Mouse (Mus musculus) erythroblast, adult 5-6 weeks (primary cell): ENCODE results near the gene Fam149a. TPM values are rescaled to one million over a fixed set of nuclear protein-coding genes. Genes with fewer than 3 reads are reported as not detected.

Source experiments
- ATAC-seq: replicated peaks from 2 replicates; pipeline ENCODE4 v1.8.0; 2016; ENCODE audit warnings: moderate number of reproducible peaks, mild to moderate bottlenecking, moderate TSS enrichment, inconsistent platforms; ENCODE audit not compliant: poor library complexity, low FRiP score, severe bottlenecking
- total RNA-seq, 2 experiments: library from RNA; stranded (forward) in 1 of 2; stranded (reverse) in 1 of 2; fragments of 150-400 nt in 1 of 2; fragments of 200-764, 138-1000 nt in 1 of 2; gene quantifications; 2 replicates each; pipeline versions ENCODE4 v1.2.3 to v1.2.4; 2015 to 2017; ENCODE audit warnings: low replicate concordance in 2 of 2

Fam149a gene
- total RNA-seq (2015; ENCODE audit: low replicate concordance) (0.42 TPM in 1 of 2 replicates, not detected in the other), total RNA-seq (2017; ENCODE audit: low replicate concordance) (0.34 TPM in 1 of 2 replicates, not detected in the other)

GRCm38 (mm10) chr8:45381963-45382347, at the start of gene Fam149a:
TSS of gene Fam149a (minus strand) at chr8:45382291.
- ATAC-seq: no peak

GRCm38 (mm10) chr8:45420151-45420550, 38.1 kb upstream of the Fam149a start:
- no peak for ATAC-seq

GRCm38 (mm10) chr8:45414965-45415364, 32.9 kb upstream of the Fam149a start:
- no peak for ATAC-seq

- ATAC-seq: no peak
Measured at GRCm38 (mm10) chr8:45410882-45411281, 28.8 kb upstream of the Fam149a start, which contains the start of gene Tlr3. TSS of gene Tlr3 (minus strand) at chr8:45411080.

- ATAC-seq: no peak
Measured at GRCm38 (mm10) chr8:45410146-45410880, 28.2 kb upstream of the Fam149a start.

GRCm38 (mm10) chr8:45409702-45410101, 27.6 kb upstream of the Fam149a start:
- ATAC-seq: no peak

GRCm38 (mm10) chr8:45383250-45383649, 1.2 kb upstream of the Fam149a start:
- ATAC-seq: no peak

GRCm38 (mm10) chr8:45381075-45381962, 772 bp downstream of the Fam149a start:
- no peak for ATAC-seq

- no peak for ATAC-seq
Measured at GRCm38 (mm10) chr8:45380598-45380997, 1.5 kb downstream of the Fam149a start.

GRCm38 (mm10) chr8:45374071-45374470, 8.0 kb downstream of the Fam149a start:
- ATAC-seq: no peak

- ATAC-seq: no peak
Measured at GRCm38 (mm10) chr8:45367154-45367553, 14.9 kb downstream of the Fam149a start.

- ATAC-seq: no peak
Measured at GRCm38 (mm10) chr8:45363220-45363619, 18.9 kb downstream of the Fam149a start.

GRCm38 (mm10) chr8:45362323-45362722, 19.8 kb downstream of the Fam149a start:
- no peak for ATAC-seq

GRCm38 (mm10) chr8:45359091-45359605, 22.9 kb downstream of the Fam149a start:
- ATAC-seq: no peak

- ATAC-seq: no peak
Measured at GRCm38 (mm10) chr8:45358132-45358918, 23.8 kb downstream of the Fam149a start.

GRCm38 (mm10) chr8:45355809-45356208, 26.3 kb downstream of the Fam149a start:
- no peak for ATAC-seq

- no peak; the same call in 1 of the 2 replicates for ATAC-seq
Measured at GRCm38 (mm10) chr8:45345031-45345430, 37.1 kb downstream of the Fam149a start.

- ATAC-seq: no peak
Measured at GRCm38 (mm10) chr8:45344298-45344697, 37.8 kb downstream of the Fam149a start.
